Comparison of ENCODE assay signal across 8 mouse cellular contexts in the genomic region with DNA sequence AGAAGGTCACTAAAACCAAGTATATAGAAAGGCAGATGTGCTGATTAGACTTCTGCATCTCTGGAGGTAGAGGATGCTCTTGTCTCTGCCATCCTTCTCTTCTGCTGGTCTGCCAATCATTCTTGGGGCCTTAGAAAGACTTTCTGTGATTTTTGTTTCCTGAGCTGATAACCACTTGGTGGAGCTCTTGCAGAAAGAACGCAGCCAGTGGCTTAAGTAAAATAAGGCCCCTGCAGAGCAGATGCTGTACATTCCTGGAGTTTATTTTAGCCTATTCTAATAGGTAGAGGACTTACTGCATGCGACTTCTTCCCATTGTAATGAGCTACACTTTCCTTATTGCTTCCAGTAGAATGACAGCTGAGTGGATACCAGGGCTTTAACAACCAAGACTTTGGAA. TPM values are rescaled to one million over a fixed set of nuclear protein-coding genes. Genes with fewer than 3 reads are reported as not detected.
DNase-seq lines count a peak whose midpoint lies in the region; ATAC-seq lines count a peak whose summit lies in the region.

No protein-coding gene starts in this region.

- no peak for ATAC-seq in cerebellum, adult (ENCODE audit: insufficient number of reproducible peaks, low FRiP score, low TSS enrichment)

- intact Hi-C loops in left cerebral cortex, postnatal 25 days (cut with DNase I), result loop anchor here (2.0 kb wide), 1 partner anchor 102 kb away; no protein-coding TSS in a partner anchor
- intact Hi-C loops in left cerebral cortex, postnatal 4 days (cut with DNase I), result loop anchor here (5.0 kb wide), 1 partner anchor 99 kb away; no protein-coding TSS in a partner anchor

- peak; percentile 2 for DNase-seq in cerebellum, adult 9-10 months
- peak; percentile 10 to 28 for DNase-seq in left cerebral cortex, postnatal 25 days (ENCODE audit: low spot score in 2 of 2)
- no peak for DNase-seq in left cerebral cortex, postnatal 4 days
- peak; percentile 50 for DNase-seq in ES-CJ7 (ENCODE audit: low read depth, low spot score)
- peak; percentile 20 for DNase-seq in forelimb bud, embryonic 11.5 days (ENCODE audit: low read depth, low spot score)
- DNase-seq in naive thymus-derived CD4-positive, alpha-beta T cell, adult 2 months (ENCODE audit: low read depth), result peak; percentile 40
- no peak for DNase-seq in left cerebral cortex, adult 11 months (ENCODE audit: low spot score)

RNA-seq across cellular contexts. Expression of a gene that starts 58.8 kb away (rescaled TPM):
- 1 to 10 TPM; 1.4 to 3.0 TPM for total RNA-seq in left cerebral cortex, postnatal 25 days (2021)
- total RNA-seq in left cerebral cortex, postnatal 4 days (2021), result 1 to 10 TPM; 2.8 to 3.2 TPM

Comparison
In these comparisons a context has a peak if more than half of its experiments do, and no peak if none do; other contexts are left out.
1. DNase-seq: peak in cerebellum, adult 9-10 months (single experiment), left cerebral cortex, postnatal 25 days (2 of 2), ES-CJ7 (single experiment), forelimb bud, embryonic 11.5 days (single experiment) and naive thymus-derived CD4-positive, alpha-beta T cell, adult 2 months (single experiment); none in left cerebral cortex, postnatal 4 days (single experiment) and left cerebral cortex, adult 11 months (single experiment).